Mouse (Mus musculus) hindbrain, postnatal 0 days (tissue): ENCODE data around the gene Optn. TPM values are rescaled to one million over a fixed set of nuclear protein-coding genes. Genes with fewer than 3 reads are reported as not detected.

Source experiments
- ATAC-seq: fragments of 200-750 bp; cut with Nextera tagmentation; 2 replicates; pipeline ENCODE4 v1.8.0; 2017; ENCODE audit warnings: mild to moderate bottlenecking, moderate TSS enrichment, moderate library complexity
- DNase-seq: peaks from one replicate; pipeline ENCODE4 v3.0.0-alpha.2; 2015; ENCODE audit warnings: low spot score
- H3K27ac ChIP-seq: fragments of 300-500 bp; sonication (generic); 2 replicates; pipeline ENCODE4 v1.5.1; 2014; ENCODE audit warnings: mild to moderate bottlenecking
- H3K27me3 ChIP-seq: fragments of 300-500 bp; sonication (generic); 2 replicates; pipeline ENCODE4 v1.6.1; 2014; ENCODE audit warnings: low read length, mixed read lengths; ENCODE audit not compliant: insufficient read depth
- H3K36me3 ChIP-seq: fragments of 300-500 bp; sonication (generic); 2 replicates; pipeline ENCODE4 v1.6.1; 2014; ENCODE audit warnings: low read length, mixed read lengths; ENCODE audit not compliant: insufficient read depth
- H3K4me1 ChIP-seq: fragments of 300-500 bp; sonication (generic); 2 replicates; pipeline ENCODE4 v1.6.1; 2014; ENCODE audit warnings: antibody characterized with exemption, low read length, mixed read lengths; ENCODE audit not compliant: insufficient read depth
- H3K4me2 ChIP-seq: fragments of 300-500 bp; sonication (generic); 2 replicates; pipeline ENCODE4 v1.6.1; 2014; ENCODE audit warnings: low read depth, mild to moderate bottlenecking, low read length, moderate library complexity, mixed read lengths
- H3K4me3 ChIP-seq: fragments of 300-500 bp; sonication (generic); 2 replicates; pipeline ENCODE4 v1.5.1; 2014; ENCODE audit warnings: low read length
- H3K9ac ChIP-seq: fragments of 300-500 bp; sonication (generic); replicated peaks from 2 replicates; pipeline ENCODE4 v1.6.1; 2014; ENCODE audit warnings: mild to moderate bottlenecking, low read length, moderate library complexity, mixed read lengths
- H3K9me3 ChIP-seq: fragments of 300-500 bp; sonication (generic); 2 replicates; pipeline ENCODE4 v1.6.1; 2016; ENCODE audit warnings: low read length, mixed read lengths
- CTCF ChIP-seq: IDR thresholded peaks from 2 replicates; pipeline ENCODE4 v1.5.1; 2016; ENCODE audit warnings: antibody characterized with exemption, control low read depth, low read depth
- WGBS: fragments of 180-500 bp; shearing (Covaris S2); extraction: QIAGEN DNeasy Blood & Tissue Kit; methylation state at CpG from one replicate; pipeline ENCODE4 v1.1.7; 2014; 5-methylcytosine and 5-hydroxymethylcytosine counted together
- polyA plus RNA-seq: library from polyadenylated mRNA; unstranded; fragments of >200 nt; fragmentation: Nextera tagmentation; extraction: Ambion mirVana; gene quantifications from 2 replicates; pipeline ENCODE4 v1.2.1, GENCODE M21; 2015
- total RNA-seq: library from RNA; depleted of rRNA; stranded (reverse); fragments of >200 nt; gene quantifications from 2 replicates; pipeline ENCODE4 v1.2.3, GENCODE M21; 2014

The Optn gene
- total and polyA plus RNA-seq, 2 experiments from 2014 or later: 39.2 to 39.3 TPM

- WGBS: 52% methylated on average over 16 of the region's 16 CpGs
- H3K4me3 ChIP-seq: peak overlapping the region; percentile 71
- H3K9ac ChIP-seq: peak overlapping the region; percentile 73
- H3K9me3 ChIP-seq: no peaks in the 10 kb centered on the region
- 0 out of 2 replicates have a peak, but pooled peaks cover 8% of the 10 kb centered on the region for H3K4me1 ChIP-seq
- TF ChIP-seq CTCF: no peak
- DNase-seq (no peak), ATAC-seq (no peak)
- H3K36me3 ChIP-seq: no peaks in the 10 kb centered on the region
- peak overlapping the region; percentile 87; the same call in 1 of the 2 replicates for H3K27ac ChIP-seq
- peak overlapping the region; percentile 73 for H3K4me2 ChIP-seq
- no peaks in the 10 kb centered on the region for H3K27me3 ChIP-seq
Observed at GRCm38 (mm10) chr2:5062496-5063298, 1.2 kb downstream of the Optn start.

GRCm38 (mm10) chr2:5061133-5061708, 2.6 kb downstream of the Optn start:
- DNase-seq (no peak), ATAC-seq (no peak)
- no peak overlapping the region for H3K4me3 ChIP-seq
- no peaks in the 10 kb centered on the region for H3K36me3 ChIP-seq
- H3K9ac ChIP-seq: no peak overlapping the region
- H3K4me2 ChIP-seq: peak overlapping the region; percentile 17
- H3K27ac ChIP-seq: no peak overlapping the region
- no peaks in the 10 kb centered on the region for H3K9me3 ChIP-seq
- H3K4me1 ChIP-seq: 0 out of 2 replicates have a peak, but pooled peaks cover 8% of the 10 kb centered on the region
- no peaks in the 10 kb centered on the region for H3K27me3 ChIP-seq
- no peak for TF ChIP-seq CTCF
- 85% methylated on average over 8 of the region's 8 CpGs for WGBS

DNA sequence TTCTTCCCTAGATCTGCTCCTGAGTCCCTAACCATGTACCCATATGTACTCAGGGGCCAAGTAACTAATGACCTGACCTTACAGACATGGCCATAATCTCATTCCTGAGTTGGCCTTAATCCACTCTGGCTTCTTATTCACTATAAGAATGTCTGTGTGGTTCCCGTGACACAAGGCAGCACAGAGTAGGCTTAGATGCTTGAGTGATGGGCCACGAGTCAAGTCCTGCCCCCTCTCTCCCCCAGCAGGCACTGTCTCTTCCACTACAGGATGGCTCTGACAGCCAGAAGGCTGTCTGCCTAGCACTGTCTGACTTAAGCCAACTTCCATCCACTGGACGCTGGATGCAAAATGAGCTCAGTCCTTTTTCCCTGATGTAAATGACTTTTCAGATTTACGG, 3.9 kb downstream of the Optn start:
- TF ChIP-seq CTCF: no peak
- Histone ChIP-seq H3K27ac (no peak overlapping the region), H3K27me3 (no peaks in the 10 kb centered on the region), H3K36me3 (no peaks in the 10 kb centered on the region), H3K9ac (no peak overlapping the region), H3K9me3 (no peaks in the 10 kb centered on the region), H3K4me1 (0 out of 2 replicates have a peak, but pooled peaks cover 8% of the 10 kb centered on the region), H3K4me2 (no peak overlapping the region), H3K4me3 (no peak overlapping the region)
- ATAC-seq (no peak), DNase-seq (no peak)
- 68% methylated on average over 4 of the region's 4 CpGs for WGBS

GRCm38 (mm10) chr2:5058436-5058835, 5.4 kb downstream of the Optn start:
- ATAC-seq: no peak
- WGBS: 79% methylated on average over 5 of the region's 5 CpGs

GRCm38 (mm10) chr2:5050562-5050961, 13.3 kb downstream of the Optn start:
- no peaks in the 10 kb centered on the region for H3K27me3 ChIP-seq
- no peaks in the 10 kb centered on the region; the same call in 1 of the 2 replicates for H3K36me3 ChIP-seq
- H3K4me3 ChIP-seq: no peak overlapping the region
- H3K9ac ChIP-seq: no peak overlapping the region
- H3K4me2 ChIP-seq: no peak overlapping the region
- DNase-seq (no peak), ATAC-seq (no peak)
- 92% methylated on average over 2 of the region's 2 CpGs for WGBS
- no peak overlapping the region for H3K27ac ChIP-seq
- no peak for TF ChIP-seq CTCF
- H3K4me1 ChIP-seq: no peaks in the 10 kb centered on the region
- no peaks in the 10 kb centered on the region for H3K9me3 ChIP-seq

More at GRCm38 (mm10) chr2:5058436-5058835, 5.4 kb downstream of the Optn start:
- TF ChIP-seq CTCF: no peak
- Histone ChIP-seq H3K27ac (no peak overlapping the region), H3K36me3 (no peaks in the 10 kb centered on the region), H3K4me3 (no peak overlapping the region), H3K9ac (no peak overlapping the region), H3K9me3 (no peaks in the 10 kb centered on the region), H3K4me1 (0 out of 2 replicates have a peak, but pooled peaks cover 2% of the 10 kb centered on the region), H3K4me2 (no peak overlapping the region), H3K27me3 (no peaks in the 10 kb centered on the region)
- DNase-seq: no peak

DNA sequence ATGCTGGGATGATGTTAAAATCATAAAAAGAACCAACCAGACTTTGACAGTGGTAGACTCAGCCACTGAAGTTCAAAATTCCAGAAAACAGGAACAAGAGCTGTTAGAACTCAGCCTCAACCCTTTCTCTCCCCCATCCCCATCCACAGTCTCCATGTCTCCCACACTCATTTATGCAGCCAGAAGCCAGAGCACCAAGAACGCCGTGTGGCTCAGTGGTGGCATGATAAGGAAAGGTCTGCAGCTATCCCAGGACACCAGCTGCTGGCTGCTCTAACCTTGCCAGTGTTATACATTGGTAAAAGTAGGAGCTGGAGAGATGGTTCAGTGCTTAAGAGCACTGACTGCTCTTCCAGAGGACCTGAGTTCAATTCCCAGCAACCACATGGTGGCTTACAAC, 16.8 kb downstream of the Optn start:
- no peaks in the 10 kb centered on the region for H3K9me3 ChIP-seq
- ATAC-seq: no peak
- H3K4me1 ChIP-seq: no peaks in the 10 kb centered on the region
- H3K27me3 ChIP-seq: no peaks in the 10 kb centered on the region
- H3K36me3 ChIP-seq: no peaks in the 10 kb centered on the region; the same call in 1 of the 2 replicates
- H3K4me2 ChIP-seq: no peak overlapping the region
- H3K27ac ChIP-seq: no peak overlapping the region
- no peak overlapping the region for H3K4me3 ChIP-seq
- no peak for DNase-seq
- 90% methylated on average over 2 of the region's 2 CpGs for WGBS
- TF ChIP-seq CTCF: no peak
- H3K9ac ChIP-seq: no peak overlapping the region
